Mouse (Mus musculus): Measurements from ENCODE around the gene Snip1.
A peak's percentile ranks its signal among the peaks of the same experiment; 100 is the strongest.

The Snip1 gene

DNA sequence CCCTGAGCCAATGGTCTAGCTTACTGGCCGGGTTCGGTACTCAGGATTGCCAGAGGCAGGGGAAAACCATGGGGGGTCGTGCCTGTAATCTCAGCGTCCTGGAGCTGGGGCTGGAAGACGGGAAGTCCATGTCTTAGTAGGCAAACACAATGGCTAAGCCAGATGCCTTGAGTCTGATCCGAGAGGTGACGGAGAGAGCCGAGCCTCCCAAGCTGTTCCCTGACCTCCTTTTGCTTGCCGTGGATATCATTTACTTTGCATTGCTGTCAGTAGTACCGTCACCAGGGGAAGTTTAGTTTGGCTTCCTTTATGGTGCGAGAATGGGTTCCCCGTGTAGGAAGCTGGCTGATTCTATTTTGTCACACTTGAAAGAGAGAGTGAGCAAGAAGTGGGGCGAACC lies 34.9 kb downstream of the Snip1 start:
- DNase-seq = no peak

DNA sequence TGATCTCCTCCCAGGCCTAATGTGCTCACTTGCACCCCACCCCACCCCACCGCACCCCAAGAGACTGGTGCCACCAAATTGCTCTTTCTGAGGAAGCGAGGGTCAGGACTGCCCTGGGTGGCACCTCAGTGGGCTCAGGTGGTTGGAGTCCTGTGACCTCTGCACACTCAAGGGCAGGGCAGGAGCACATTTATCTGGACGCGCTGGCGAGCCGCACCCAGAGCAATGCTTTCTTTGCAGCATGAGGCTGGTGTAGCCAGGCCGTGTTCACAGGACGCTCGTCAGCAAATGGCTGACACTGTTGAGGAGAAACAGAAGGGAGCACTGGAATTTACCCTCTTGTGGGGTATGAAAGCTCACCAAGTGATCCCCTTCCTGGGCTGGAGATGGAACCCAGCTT lies 38.9 kb downstream of the Snip1 start:
- DNase-seq = no peak

DNA sequence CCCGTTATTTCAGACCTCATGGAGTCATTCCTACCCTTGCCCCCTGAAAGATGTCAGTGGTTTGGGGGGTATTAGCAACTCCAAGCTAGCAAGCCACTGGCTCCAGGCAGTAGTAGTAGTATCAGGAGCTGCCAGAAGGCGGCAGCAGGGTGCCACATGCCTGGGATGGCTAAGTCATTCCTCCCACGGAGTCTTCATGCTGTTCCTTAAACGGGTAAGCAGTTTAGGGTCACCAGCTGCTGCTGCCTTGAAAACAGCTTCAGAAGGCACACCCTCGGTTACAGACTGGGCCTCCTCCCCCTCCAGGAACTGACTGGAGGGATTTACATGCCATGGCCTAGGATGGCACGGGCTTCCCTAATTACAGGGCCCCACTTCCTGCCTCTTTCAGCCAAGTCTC lies 48.2 kb downstream of the Snip1 start:
- peak; percentile 88 for DNase-seq

DNA sequence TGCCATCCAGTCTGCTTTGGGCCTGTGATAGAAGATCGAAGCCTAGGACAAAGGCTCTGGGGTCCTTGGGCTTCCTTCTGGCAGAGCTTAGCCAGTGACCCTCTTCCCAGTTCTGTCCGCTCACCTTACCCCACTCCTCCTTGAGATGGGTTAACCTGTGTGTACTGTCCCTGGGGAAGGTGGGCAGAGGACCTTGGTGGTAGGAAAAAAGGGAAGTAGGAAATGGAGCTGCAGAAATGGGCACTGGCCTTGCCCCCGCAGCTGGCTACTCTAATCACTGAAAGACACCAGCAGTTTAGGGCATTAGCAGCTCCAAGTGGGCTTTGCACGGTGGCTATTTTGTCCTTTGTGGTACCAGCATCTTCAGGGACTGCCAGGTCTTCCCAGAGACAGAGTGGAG lies 48.6 kb downstream of the Snip1 start:
- peak; percentile 6 for DNase-seq

DNA sequence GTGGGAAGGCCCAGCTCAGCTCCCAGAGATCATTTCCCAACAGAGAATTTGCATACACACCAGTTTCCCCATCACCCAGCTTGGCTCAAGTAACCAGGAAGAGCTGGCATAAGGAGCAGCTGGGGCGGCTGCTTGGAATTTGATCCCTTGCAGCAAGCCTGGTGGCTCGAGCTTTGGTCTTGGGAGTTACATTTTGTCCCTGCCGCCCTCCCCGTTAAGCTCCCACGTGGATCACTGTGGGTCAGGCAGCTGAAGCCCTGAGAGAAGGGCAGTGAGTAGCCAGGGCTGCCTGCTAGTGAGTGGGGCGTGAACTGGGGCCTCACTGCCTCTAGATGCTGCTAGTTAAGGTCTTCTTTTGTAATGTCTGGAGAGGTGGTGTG lies 49.2 kb downstream of the Snip1 start:
- DNase-seq = peak; percentile 6

DNA sequence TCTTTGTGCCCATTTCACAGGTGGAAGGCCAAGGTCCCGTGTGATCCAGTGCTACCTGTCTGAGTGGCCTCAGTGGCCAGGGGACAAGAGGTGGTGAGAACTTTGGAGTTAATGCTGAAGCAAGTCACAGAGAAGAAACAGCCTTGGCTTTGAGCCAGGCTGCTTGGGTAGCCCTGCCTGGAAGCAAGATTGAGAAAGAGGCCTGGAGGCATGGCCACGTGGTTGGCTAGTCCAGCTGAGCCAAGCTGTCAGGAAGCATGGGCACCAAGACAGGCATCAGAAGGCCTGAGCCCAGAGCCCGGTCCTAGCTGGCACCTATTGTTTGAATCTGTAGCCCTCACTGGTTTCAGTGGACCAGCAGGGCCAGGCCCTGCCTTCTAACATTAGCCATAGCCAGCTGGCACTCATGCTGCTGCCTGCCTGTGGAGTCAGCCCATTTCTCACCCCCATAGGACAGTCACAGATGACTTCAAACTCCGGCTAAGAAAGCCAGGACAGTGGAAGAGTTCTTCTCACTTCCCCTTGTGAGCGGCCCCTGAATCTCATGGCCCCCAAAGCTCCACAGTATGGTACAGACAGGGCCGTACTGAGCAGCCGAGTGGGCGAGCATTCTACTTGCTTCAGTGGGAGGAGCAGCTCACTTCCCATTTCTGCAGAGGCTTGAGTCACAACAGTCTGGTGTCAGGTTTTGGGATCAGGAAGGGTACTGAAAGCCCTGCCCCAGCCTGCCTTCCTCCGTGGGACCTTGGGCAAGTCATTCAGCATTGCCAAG lies 49.8 kb downstream of the Snip1 start:
- DNase-seq = peak; percentile 31

DNA sequence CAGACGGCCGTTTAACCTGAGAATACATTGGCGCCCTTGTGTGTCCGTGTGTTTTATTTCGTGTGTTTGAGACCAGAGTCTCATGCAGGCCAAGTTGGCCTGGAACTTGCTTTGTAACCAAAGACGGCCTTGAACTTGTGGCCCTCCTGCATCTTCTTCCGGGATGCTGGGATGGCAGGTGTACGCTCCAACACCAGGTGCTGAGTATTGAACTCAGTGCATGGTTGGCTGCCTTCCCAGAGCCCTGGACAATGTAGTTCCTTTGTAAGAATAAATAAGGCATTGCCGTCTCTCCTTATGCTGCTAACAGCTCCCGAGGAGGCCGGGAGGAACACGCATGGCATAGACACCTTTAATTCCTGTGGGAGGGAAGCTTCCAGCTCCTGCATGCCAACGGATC lies 50.5 kb downstream of the Snip1 start:
- no peak for DNase-seq

DNA sequence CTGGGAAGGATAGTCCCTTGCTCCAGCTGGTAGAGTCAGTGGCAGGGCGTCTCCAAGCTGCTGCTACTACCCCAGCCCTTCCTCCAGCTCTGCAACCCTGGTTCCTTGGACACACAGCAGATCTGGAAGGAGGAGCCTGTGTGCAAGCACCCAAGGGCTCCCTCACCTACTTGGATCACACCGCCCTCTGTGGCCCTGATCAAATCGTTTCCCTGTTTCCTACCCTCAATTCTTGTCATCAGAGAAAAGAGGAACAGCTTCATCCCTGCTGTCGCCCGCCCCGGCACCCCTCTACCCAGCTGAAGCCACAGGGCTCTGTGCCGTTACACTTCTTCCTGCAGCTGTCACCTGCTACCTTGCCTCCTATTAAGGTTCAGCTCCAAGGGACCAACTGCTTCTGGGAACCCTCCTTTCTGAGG lies 51.4 kb downstream of the Snip1 start:
- DNase-seq = peak; percentile 66

DNA sequence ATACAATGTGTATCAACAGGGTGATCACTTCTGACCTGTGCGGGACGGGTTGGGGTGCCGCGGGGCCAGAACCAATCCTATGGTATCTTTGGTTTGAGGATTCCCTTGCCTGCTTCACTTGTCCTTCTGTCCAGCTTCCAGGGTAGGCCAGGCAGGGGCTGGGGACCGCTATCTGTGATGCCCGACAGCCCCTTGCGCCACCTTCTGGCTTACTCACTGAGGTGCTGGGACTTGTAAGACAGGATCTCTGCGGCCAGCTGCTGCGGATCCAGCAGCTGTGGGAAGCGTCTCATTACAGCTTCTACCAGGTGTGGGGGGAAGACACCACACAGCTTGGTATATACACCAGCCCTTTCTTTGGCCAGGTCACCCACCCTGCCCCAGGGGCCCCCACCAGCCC lies 52.6 kb downstream of the Snip1 start:
- peak; percentile 41 for DNase-seq

DNA sequence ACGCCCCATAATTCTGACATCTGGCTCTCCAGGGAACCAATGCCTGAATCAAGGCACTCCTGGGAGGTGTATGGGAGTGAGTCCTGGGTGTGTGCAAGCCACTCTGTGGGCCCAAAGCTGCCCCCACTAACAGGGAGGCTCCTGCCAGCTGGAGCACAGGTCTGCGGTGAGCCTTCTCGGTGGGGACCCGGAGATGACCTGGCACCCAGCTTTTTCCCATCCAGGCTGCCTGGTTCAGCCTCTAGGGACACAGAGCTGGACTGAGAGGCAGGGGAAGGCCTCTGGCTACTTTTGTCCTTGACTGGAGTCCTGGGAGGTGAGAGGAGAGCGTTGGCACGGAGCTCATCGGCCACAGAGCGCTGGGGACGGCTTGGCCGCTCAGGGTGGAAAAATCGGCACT lies 53.2 kb downstream of the Snip1 start:
- DNase-seq = no peak

DNA sequence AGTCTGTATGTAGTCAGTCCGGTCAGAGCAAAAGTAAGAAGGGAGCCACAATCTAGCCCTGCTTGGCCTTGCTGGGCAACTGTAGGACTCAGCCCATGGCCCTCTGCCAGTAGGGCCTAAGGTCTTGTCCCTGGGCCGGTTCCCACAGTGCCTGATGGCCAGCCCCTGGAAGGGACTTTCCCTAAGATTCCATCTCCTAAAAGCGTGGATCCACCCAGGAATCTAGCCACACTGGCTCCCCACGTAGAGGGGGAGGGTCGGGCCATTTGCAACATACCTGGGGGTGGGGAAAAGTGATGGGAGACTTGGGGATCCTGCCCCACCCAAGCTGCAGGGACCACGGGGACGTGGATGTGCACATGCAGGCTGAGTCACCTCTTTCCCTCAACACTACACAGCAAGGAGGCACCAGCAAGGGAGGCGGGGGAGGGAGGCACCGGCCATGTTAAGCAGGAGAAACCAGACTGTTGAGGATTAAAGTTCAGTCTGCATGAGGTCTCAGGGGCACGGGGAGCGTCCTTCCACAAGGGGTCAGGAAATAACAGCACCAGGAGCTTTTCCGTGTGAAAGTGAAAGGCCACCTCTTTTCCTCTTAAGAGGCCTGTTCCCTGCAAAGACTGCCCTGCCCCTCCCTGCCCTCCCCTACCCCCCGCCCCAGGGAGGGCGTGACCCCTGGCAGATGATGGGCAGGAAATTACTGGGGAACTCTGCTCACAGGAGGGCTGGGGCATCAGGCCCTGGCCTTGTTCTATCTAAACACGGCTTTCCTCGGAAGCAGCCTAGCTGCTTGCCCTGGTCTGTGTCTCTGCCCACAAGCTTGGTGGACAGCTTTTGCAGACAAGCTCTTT lies 56.2 kb downstream of the Snip1 start:
- peak; percentile 52 for DNase-seq

DNA sequence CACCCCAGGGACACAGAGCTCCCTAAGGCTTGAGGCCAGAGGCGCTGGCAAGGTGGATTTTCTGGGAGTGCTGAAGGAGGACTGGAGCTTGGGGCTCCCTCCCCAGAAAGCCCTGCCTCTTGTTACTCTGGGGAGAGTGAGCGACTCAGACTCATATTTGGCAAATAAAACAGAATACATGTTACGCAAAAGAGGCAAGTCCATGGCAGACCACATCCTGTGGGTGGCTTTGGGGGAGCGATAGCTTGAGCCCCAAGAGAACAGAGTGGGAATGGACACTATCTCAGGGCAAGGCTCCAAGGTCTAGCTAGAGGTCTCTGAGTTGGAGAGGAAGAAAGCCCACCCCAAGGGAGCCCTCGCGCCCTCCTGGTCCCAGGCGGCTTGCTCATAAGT lies 56.8 kb downstream of the Snip1 start:
- DNase-seq = peak; percentile 19

Data from thymus, postnatal 25 days (tissue).